30 mouse cellular contexts compared by ENCODE assay signal in genomic region chr15:94558895-94559656, GRCm38 (mm10). TPM values are rescaled to one million over a fixed set of nuclear protein-coding genes. Genes with fewer than 3 reads are reported as not detected.
DNase-seq lines count a peak whose midpoint lies in the region; ATAC-seq and TF ChIP-seq lines count a peak whose summit lies in the region.
"Had no signal": no experiment of that assay in that cellular context is flagged by ENCODE, and none has a peak within 500 bp of the region (broad histone marks: within the 10 kb centered on the region; RNA-seq: fewer than 3 reads in every experiment).

No protein-coding gene starts in this region.

- DNase-seq in 416B (ENCODE audit: low read depth): peak; percentile 49
- DNase-seq in CD4-positive, CD25-positive, alpha-beta regulatory T cell, adult 2 months (ENCODE audit: low read depth, low spot score): peak; percentile 32
- DNase-seq in cerebellum, postnatal 36 days: no peak
- DNase-seq in adrenal gland, postnatal 25 days: no peak
- DNase-seq: adrenal gland, postnatal 10 days; cerebellum, adult 11 months; cerebellum, adult 9-10 months; gastrocnemius, adult 2 months; heart, postnatal 14 days; kidney, adult 8-10 months; kidney, postnatal 4 days; lung, adult 2 months; lung, postnatal 10 days; right cerebral cortex, postnatal 25 days; spleen, adult 18-20 months had no signal

- TF ChIP-seq POLR2A in small intestine, adult 2 months (IDR thresholded peaks at IDR 0.05; ENCODE audit: low read depth, low read length): no peak

- ATAC-seq in intestine, embryonic 15.5 days: peak; percentile 88
- no peak for ATAC-seq in erythroblast, adult 5-6 weeks (replicated peaks; ENCODE audit: low FRiP score, poor library complexity, severe bottlenecking)
- no peak for ATAC-seq in megakaryocyte progenitor cell, adult 5-6 weeks (replicated peaks; ENCODE audit: poor library complexity)
- ATAC-seq: forebrain, embryonic 16.5 days; hindbrain, embryonic 16.5 days; midbrain, embryonic 15.5 days; Patski had no signal

- no peaks in the 10 kb centered on the region for H3K9me3 ChIP-seq in intestine, embryonic 15.5 days
- H3K9me3 ChIP-seq: embryonic facial prominence, embryonic 13.5 days; heart, embryonic 13.5 days; limb, embryonic 13.5 days; midbrain, embryonic 15.5 days; neural tube, embryonic 15.5 days had no signal

- no peaks in the 10 kb centered on the region for H3K27me3 ChIP-seq in intestine, embryonic 15.5 days (replicated peaks)
- no peaks in the 10 kb centered on the region for H3K27me3 ChIP-seq in small intestine, adult 2 months (ENCODE audit: control insufficient read depth, insufficient read depth, low read length)
- H3K27me3 ChIP-seq: embryonic facial prominence, embryonic 13.5 days; heart, embryonic 13.5 days; limb, embryonic 13.5 days; midbrain, embryonic 15.5 days; neural tube, embryonic 15.5 days; Patski had no signal

- 59% methylated on average over 17 of the region's 17 CpGs for WGBS in intestine, embryonic 15.5 days
- 23% methylated on average over 17 of the region's 17 CpGs for WGBS in small intestine, adult 2 months

- no peak for TF ChIP-seq CTCF in small intestine, adult 2 months (IDR thresholded peaks at IDR 0.05; ENCODE audit: extremely low read depth, insufficient read length, insufficient replicate concordance, low read depth, low read length)

- no peak overlapping the region for H3K9ac ChIP-seq in intestine, embryonic 15.5 days
- H3K9ac ChIP-seq: embryonic facial prominence, embryonic 13.5 days; heart, embryonic 13.5 days; limb, embryonic 13.5 days; midbrain, embryonic 15.5 days; neural tube, embryonic 15.5 days had no signal

- no peaks in the 10 kb centered on the region for H3K4me1 ChIP-seq in intestine, embryonic 15.5 days (replicated peaks)
- H3K4me1 ChIP-seq in small intestine, adult 2 months (ENCODE audit: control insufficient read depth, insufficient read depth, insufficient read length, low read length): peaks cover 3% of the 10 kb centered on the region; the same call in 1 of the 2 replicates
- H3K4me1 ChIP-seq: embryonic facial prominence, embryonic 13.5 days; heart, embryonic 13.5 days; limb, embryonic 13.5 days; midbrain, embryonic 15.5 days; neural tube, embryonic 15.5 days had no signal

- H3K27ac ChIP-seq in intestine, embryonic 15.5 days: peak overlapping the region; percentile 36; the same call in 1 of the 2 replicates
- H3K27ac ChIP-seq in small intestine, adult 2 months (ENCODE audit: insufficient read depth, low read depth, low read length): peak overlapping the region; percentile 85
- H3K27ac ChIP-seq: embryonic facial prominence, embryonic 13.5 days; gastrocnemius, adult 2 months; heart, embryonic 13.5 days; kidney, postnatal 0 days; limb, embryonic 13.5 days; macrophage; midbrain, embryonic 15.5 days; neural tube, embryonic 15.5 days had no signal

- H3K4me3 ChIP-seq in intestine, embryonic 15.5 days (replicated peaks): no peak overlapping the region
- H3K4me3 ChIP-seq in small intestine, adult 2 months (ENCODE audit: low read depth, low read length): no peak overlapping the region
- H3K4me3 ChIP-seq: embryonic facial prominence, embryonic 13.5 days; erythroblast, embryonic 14.5 days; gastrocnemius, adult 2 months; heart, embryonic 13.5 days; limb, embryonic 13.5 days; midbrain, embryonic 15.5 days; neural tube, embryonic 15.5 days had no signal

- H3K4me2 ChIP-seq in intestine, embryonic 15.5 days (replicated peaks): 0 out of 2 replicates have a peak overlapping the region, but pooled peaks have one; percentile 19
- H3K4me2 ChIP-seq: embryonic facial prominence, embryonic 13.5 days; heart, embryonic 13.5 days; limb, embryonic 13.5 days; midbrain, embryonic 15.5 days; neural tube, embryonic 15.5 days had no signal

- H3K36me3 ChIP-seq in intestine, embryonic 15.5 days: no peaks in the 10 kb centered on the region
- H3K36me3 ChIP-seq in small intestine, adult 2 months (ENCODE audit: control insufficient read depth, insufficient read depth, low read length): peaks cover 39% of the 10 kb centered on the region
- H3K36me3 ChIP-seq: embryonic facial prominence, embryonic 13.5 days; limb, embryonic 13.5 days; midbrain, embryonic 15.5 days; neural tube, embryonic 15.5 days had no signal

RNA-seq across cellular contexts. Expression of gene Irak4, which starts 15.6 kb away (rescaled TPM):
- polyA plus RNA-seq in intestine, embryonic 15.5 days (2015; fragmentation: Nextera tagmentation; extraction: Ambion mirVana): 14.8 and 16.3 TPM in 2 replicates
- 8.9 and 12.9 TPM in 2 replicates for polyA plus RNA-seq in small intestine, adult 2 months (2012; rRNA removed)
- 2.1 and 8.6 TPM in 2 replicates for total RNA-seq in erythroblast, adult 5-6 weeks (2015; ENCODE audit: low replicate concordance)
- total RNA-seq in erythroblast, adult 5-6 weeks (2017; ENCODE audit: low replicate concordance): 3.5 and 5.1 TPM in 2 replicates
- total RNA-seq in megakaryocyte progenitor cell, adult 5-6 weeks (2015): 11.8 and 14.3 TPM in 2 replicates
- total RNA-seq in megakaryocyte progenitor cell, adult 5-6 weeks (2017): 28.7 and 31.9 TPM in 2 replicates
- 14.4 and 18.5 TPM in 2 replicates for total RNA-seq in adrenal gland, postnatal 25 days (2021)

RNA-seq across cellular contexts. Expression of gene Pus7l, which starts 15.7 kb away (rescaled TPM):
- polyA plus RNA-seq in intestine, embryonic 15.5 days (2015; fragmentation: Nextera tagmentation; extraction: Ambion mirVana): 8.4 and 9.8 TPM in 2 replicates
- 0.79 and 1.7 TPM in 2 replicates for polyA plus RNA-seq in small intestine, adult 2 months (2012; rRNA removed)
- total RNA-seq in erythroblast, adult 5-6 weeks (2015; ENCODE audit: low replicate concordance): 0.19 and 1.3 TPM in 2 replicates
- total RNA-seq in erythroblast, adult 5-6 weeks (2017; ENCODE audit: low replicate concordance): 0.43 and 0.84 TPM in 2 replicates
- 12.9 and 17.2 TPM in 2 replicates for total RNA-seq in megakaryocyte progenitor cell, adult 5-6 weeks (2015)
- 14.1 and 15.5 TPM in 2 replicates for total RNA-seq in megakaryocyte progenitor cell, adult 5-6 weeks (2017)
- total RNA-seq in adrenal gland, postnatal 25 days (2021): 5.0 and 6.0 TPM in 2 replicates

RNA-seq across cellular contexts. Expression of gene Twf1, which starts 30.6 kb away (rescaled TPM):
- 116 and 124 TPM in 2 replicates for polyA plus RNA-seq in intestine, embryonic 15.5 days (2015; fragmentation: Nextera tagmentation; extraction: Ambion mirVana)
- polyA plus RNA-seq in small intestine, adult 2 months (2012; rRNA removed): 21.3 and 42.5 TPM in 2 replicates
- 11.5 and 19.4 TPM in 2 replicates for total RNA-seq in erythroblast, adult 5-6 weeks (2015; ENCODE audit: low replicate concordance)
- 9.2 and 9.9 TPM in 2 replicates for total RNA-seq in erythroblast, adult 5-6 weeks (2017; ENCODE audit: low replicate concordance)
- 43.9 and 50.1 TPM in 2 replicates for total RNA-seq in megakaryocyte progenitor cell, adult 5-6 weeks (2015)
- total RNA-seq in megakaryocyte progenitor cell, adult 5-6 weeks (2017): 27.2 and 28.1 TPM in 2 replicates
- 91.6 and 105 TPM in 2 replicates for total RNA-seq in adrenal gland, postnatal 25 days (2021)

Comparison
In these comparisons a context has a peak if more than half of its experiments do, and no peak if none do; other contexts are left out.
1. DNase-seq: peak in 416B (single experiment) and CD4-positive, CD25-positive, alpha-beta regulatory T cell, adult 2 months (single experiment); none in cerebellum, postnatal 36 days (0 of 2) and adrenal gland, postnatal 25 days (single experiment).